Mouse (Mus musculus): Measurements from ENCODE around the gene Osm. TPM values are rescaled to one million over a fixed set of nuclear protein-coding genes. Genes with fewer than 3 reads are reported as not detected.

Osm gene
- total and polyA plus RNA-seq, 3 experiments, result 0.13 to 0.14 (median 0.14) TPM

DNA sequence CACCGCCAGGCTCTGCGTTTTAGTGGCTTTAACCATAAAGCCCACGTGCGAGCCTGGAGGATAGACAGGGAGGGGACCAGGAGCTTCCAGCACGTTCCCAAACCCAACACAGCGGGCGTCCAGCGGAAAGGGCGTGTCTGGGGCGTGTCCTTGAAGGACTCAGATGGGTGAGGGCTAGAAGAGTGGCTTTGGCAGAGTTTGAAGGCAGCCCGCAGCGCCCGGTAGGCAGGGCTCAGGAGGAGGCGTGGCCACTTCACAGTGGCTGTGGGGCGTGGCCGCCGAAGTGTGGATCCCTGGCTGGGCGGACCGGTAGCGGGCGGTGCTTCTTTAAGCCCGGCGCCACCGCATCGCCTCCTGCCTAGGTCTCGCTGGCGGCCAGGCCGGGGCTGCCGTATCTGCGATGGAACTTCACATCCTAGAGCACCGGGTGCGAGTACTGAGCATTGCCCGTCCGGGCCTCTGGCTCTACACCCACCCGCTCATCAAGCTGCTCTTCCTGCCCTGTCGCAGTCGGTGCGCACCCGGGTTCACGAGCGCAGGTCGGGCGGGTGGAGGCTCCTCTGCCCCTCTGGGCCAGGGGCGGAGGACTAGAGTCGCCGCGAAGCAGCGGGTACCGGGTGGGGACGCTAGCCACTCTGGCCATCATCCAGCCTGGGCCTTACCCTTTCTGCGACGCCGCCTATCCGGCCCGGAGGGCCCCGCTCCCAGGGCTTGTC, 18.1 kb upstream of the Osm start, which contains the start of gene Castor1:
TSS of gene Castor1 (plus strand) at position 312 of the 716 bp plus-strand sequence.
- Histone ChIP-seq H3K4me3 (peak within 1 kb of the TSS; percentile 77), H3K79me2 (replicated peaks; ENCODE audit: control insufficient read depth, insufficient read depth, low read length) (no peaks in the 10 kb centered on the region), H3K36me3 (ENCODE audit: control insufficient read depth, insufficient read depth, low read length) (peaks cover 2% of the 10 kb centered on the region; the same call in 1 of the 2 replicates), H3K9ac (ENCODE audit: low read depth, low read length) (peak within 1 kb of the TSS; percentile 74), H3K27me3 (ENCODE audit: control insufficient read depth, insufficient read depth, low read length) (no peaks in the 10 kb centered on the region), H3K4me1 (ENCODE audit: control insufficient read depth, insufficient read depth, low read length) (peaks cover 15% of the 10 kb centered on the region), H3K27ac (peak within 1 kb of the TSS; percentile 96)
- intact Hi-C loops (cut with DNase I), result loop anchor here (1.0 to 2.0 kb wide), 3 partner anchors 15 to 122 kb away; partner anchors contain the start of genes Ccdc157 and Sf3a1
- WGBS, result 2% methylated on average over 56 of the region's 56 CpGs
- peak; percentile 78 for TF ChIP-seq POLR2A (IDR thresholded peaks at IDR 0.05; ENCODE audit: insufficient read depth, low read depth, low read length)
- TF ChIP-seq CTCF (IDR thresholded peaks at IDR 0.05), result peak; percentile 21; the same call in 1 of the 2 replicates
- TF ChIP-seq EP300 (IDR thresholded peaks at IDR 0.05; ENCODE audit: insufficient read depth, low read depth, low read length), result peak; percentile 71; the same call in 1 of the 2 replicates
- DNase-seq, result peak; percentile 92 to 96

- H3K27me3 ChIP-seq (ENCODE audit: control insufficient read depth, insufficient read depth, low read length), result no peaks in the 10 kb centered on the region
- intact Hi-C loops (cut with DNase I), result loop anchor here (1.0 to 2.0 kb wide), 5 partner anchors 16 to 122 kb away; partner anchors contain the start of genes Ccdc157, Rnf215 and Sf3a1
- TF ChIP-seq CTCF (IDR thresholded peaks at IDR 0.05) (no peak), POLR2A (IDR thresholded peaks at IDR 0.05; ENCODE audit: insufficient read depth, low read depth, low read length) (no peak), EP300 (IDR thresholded peaks at IDR 0.05; ENCODE audit: insufficient read depth, low read depth, low read length) (no peak)
- peaks cover 2% of the 10 kb centered on the region; the same call in 1 of the 2 replicates for H3K36me3 ChIP-seq (ENCODE audit: control insufficient read depth, insufficient read depth, low read length)
- H3K9ac ChIP-seq (ENCODE audit: low read depth, low read length), result peak overlapping the region; percentile 74
- H3K4me1 ChIP-seq (ENCODE audit: control insufficient read depth, insufficient read depth, low read length), result peaks cover 15% of the 10 kb centered on the region
- H3K4me3 ChIP-seq, result peak overlapping the region; percentile 77
- no peaks in the 10 kb centered on the region for H3K79me2 ChIP-seq (replicated peaks; ENCODE audit: control insufficient read depth, insufficient read depth, low read length)
- WGBS, result 17% methylated on average over 6 of the region's 6 CpGs
- DNase-seq, result no peak
- peak overlapping the region; percentile 96 for H3K27ac ChIP-seq
Measured at GRCm38 (mm10) chr11:4218637-4219036, 17.6 kb upstream of the Osm start.

- peak overlapping the region; percentile 96 for H3K27ac ChIP-seq
- DNase-seq, result peak; percentile 80 to 84
- H3K36me3 ChIP-seq (ENCODE audit: control insufficient read depth, insufficient read depth, low read length), result peaks cover 2% of the 10 kb centered on the region; the same call in 1 of the 2 replicates
- peak; percentile 97 for TF ChIP-seq EP300 (IDR thresholded peaks at IDR 0.05; ENCODE audit: insufficient read depth, low read depth, low read length)
- TF ChIP-seq POLR2A (IDR thresholded peaks at IDR 0.05; ENCODE audit: insufficient read depth, low read depth, low read length), result 0 out of 2 replicates have a peak, but pooled peaks have one; percentile 31
- peak; percentile 91 for TF ChIP-seq CTCF (IDR thresholded peaks at IDR 0.05)
- peak overlapping the region; percentile 77 for H3K4me3 ChIP-seq
- peaks cover 15% of the 10 kb centered on the region for H3K4me1 ChIP-seq (ENCODE audit: control insufficient read depth, insufficient read depth, low read length)
- no peaks in the 10 kb centered on the region for H3K79me2 ChIP-seq (replicated peaks; ENCODE audit: control insufficient read depth, insufficient read depth, low read length)
- H3K9ac ChIP-seq (ENCODE audit: low read depth, low read length), result peak overlapping the region; percentile 74
- no peaks in the 10 kb centered on the region for H3K27me3 ChIP-seq (ENCODE audit: control insufficient read depth, insufficient read depth, low read length)
- WGBS, result 4% methylated on average over 2 of the region's 2 CpGs
- intact Hi-C loops (cut with DNase I), result loop anchor here (1.0 to 2.0 kb wide), 4 partner anchors 17 to 84 kb away; partner anchors contain the start of genes Ccdc157, Rnf215 and Sf3a1
Measured at GRCm38 (mm10) chr11:4219317-4219751, 16.9 kb upstream of the Osm start.

GRCm38 (mm10) chr11:4219908-4220307, 16.3 kb upstream of the Osm start:
- no peak for TF ChIP-seq POLR2A (IDR thresholded peaks at IDR 0.05; ENCODE audit: insufficient read depth, low read depth, low read length)
- Histone ChIP-seq H3K4me1 (ENCODE audit: control insufficient read depth, insufficient read depth, low read length) (peaks cover 15% of the 10 kb centered on the region), H3K27me3 (ENCODE audit: control insufficient read depth, insufficient read depth, low read length) (no peaks in the 10 kb centered on the region), H3K9ac (ENCODE audit: low read depth, low read length) (no peak overlapping the region), H3K36me3 (ENCODE audit: control insufficient read depth, insufficient read depth, low read length) (peaks cover 2% of the 10 kb centered on the region; the same call in 1 of the 2 replicates), H3K27ac (no peak overlapping the region; the same call in 1 of the 2 replicates), H3K4me3 (no peak overlapping the region), H3K79me2 (replicated peaks; ENCODE audit: control insufficient read depth, insufficient read depth, low read length) (no peaks in the 10 kb centered on the region)
- 60% methylated on average over 9 of the region's 9 CpGs for WGBS
- no peak for DNase-seq
- intact Hi-C loops (cut with DNase I), result loop anchor here (1.0 to 2.0 kb wide), 5 partner anchors 17 to 85 kb away; partner anchors contain the start of genes Ccdc157, Rnf215 and Sf3a1

DNA sequence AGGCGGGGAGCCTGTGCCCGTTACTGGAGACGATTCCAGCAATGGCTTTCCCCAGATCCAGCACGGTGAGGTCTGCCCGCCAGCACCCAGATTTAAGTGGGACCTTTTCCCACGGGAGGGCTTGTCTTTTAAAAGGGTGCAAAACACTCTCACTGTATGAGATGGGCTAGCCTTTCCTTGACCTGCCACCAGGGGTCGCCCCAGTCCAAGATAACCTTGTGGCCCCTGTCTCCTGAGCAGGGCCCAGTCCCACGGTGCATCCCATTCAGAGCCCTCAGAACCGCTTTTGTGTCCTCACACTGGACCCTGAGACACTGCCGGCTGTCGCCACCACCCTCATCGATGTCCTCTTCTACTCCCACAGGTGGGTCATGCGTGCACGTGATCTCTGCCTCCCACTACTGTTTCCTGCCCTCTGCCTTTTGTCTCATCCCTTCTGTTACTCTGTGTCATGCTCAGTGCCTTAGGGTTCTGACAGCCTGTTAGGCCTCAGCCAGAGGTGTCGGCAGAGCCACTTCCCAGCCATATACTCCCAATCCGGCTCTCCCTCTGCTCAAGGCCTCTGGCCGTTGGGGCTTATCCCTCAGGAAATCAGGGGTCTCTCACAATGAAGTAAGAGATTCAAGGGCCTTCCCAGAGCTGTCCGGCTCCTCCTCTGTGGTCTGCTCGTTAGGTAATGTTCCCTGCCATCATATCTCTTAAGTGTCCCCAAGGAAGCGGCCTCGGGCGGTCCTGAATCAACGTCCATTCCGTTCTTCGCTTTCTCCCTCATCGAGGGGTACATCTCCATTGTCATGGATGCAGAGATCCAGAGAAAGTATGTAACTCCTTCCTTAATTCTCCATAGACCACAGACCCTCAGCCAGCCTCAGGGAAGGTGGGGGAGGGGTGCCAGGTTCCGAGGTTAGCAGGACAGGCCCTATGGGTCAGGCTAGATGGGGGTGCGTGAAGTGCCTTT, 15.5 kb upstream of the Osm start:
- Histone ChIP-seq H3K27ac (no peak overlapping the region), H3K79me2 (replicated peaks; ENCODE audit: control insufficient read depth, insufficient read depth, low read length) (no peaks in the 10 kb centered on the region), H3K4me1 (ENCODE audit: control insufficient read depth, insufficient read depth, low read length) (peaks cover 12% of the 10 kb centered on the region), H3K9ac (ENCODE audit: low read depth, low read length) (no peak overlapping the region), H3K27me3 (ENCODE audit: control insufficient read depth, insufficient read depth, low read length) (no peaks in the 10 kb centered on the region), H3K4me3 (no peak overlapping the region), H3K36me3 (ENCODE audit: control insufficient read depth, insufficient read depth, low read length) (peaks cover 2% of the 10 kb centered on the region; the same call in 1 of the 2 replicates)
- DNase-seq, result peak; percentile 78 to 88
- 60% methylated on average over 28 of the region's 28 CpGs for WGBS
- peak; percentile 96 for TF ChIP-seq CTCF (IDR thresholded peaks at IDR 0.05)
- TF ChIP-seq POLR2A (IDR thresholded peaks at IDR 0.05; ENCODE audit: insufficient read depth, low read depth, low read length), result no peak
- TF ChIP-seq EP300 (IDR thresholded peaks at IDR 0.05; ENCODE audit: insufficient read depth, low read depth, low read length), result 0 out of 2 replicates have a peak, but pooled peaks have one; percentile 13
- intact Hi-C loops (cut with DNase I), result loop anchor here (1.0 kb wide), 1 partner anchor 38 kb away; no protein-coding TSS in a partner anchor
